Mouse (Mus musculus) lung, postnatal 0 days (tissue): ENCODE measurements around the gene Snap25.

Experiments used
- CTCF ChIP-seq: IDR thresholded peaks from 2 replicates; pipeline ENCODE4 v1.5.1; 2016; ENCODE audit warnings: antibody characterized with exemption, mild to moderate bottlenecking
- EP300 ChIP-seq: IDR thresholded peaks from 2 replicates; pipeline ENCODE4 v1.6.1; 2016; ENCODE audit warnings: antibody characterized with exemption, mild to moderate bottlenecking, control low read depth

DNA sequence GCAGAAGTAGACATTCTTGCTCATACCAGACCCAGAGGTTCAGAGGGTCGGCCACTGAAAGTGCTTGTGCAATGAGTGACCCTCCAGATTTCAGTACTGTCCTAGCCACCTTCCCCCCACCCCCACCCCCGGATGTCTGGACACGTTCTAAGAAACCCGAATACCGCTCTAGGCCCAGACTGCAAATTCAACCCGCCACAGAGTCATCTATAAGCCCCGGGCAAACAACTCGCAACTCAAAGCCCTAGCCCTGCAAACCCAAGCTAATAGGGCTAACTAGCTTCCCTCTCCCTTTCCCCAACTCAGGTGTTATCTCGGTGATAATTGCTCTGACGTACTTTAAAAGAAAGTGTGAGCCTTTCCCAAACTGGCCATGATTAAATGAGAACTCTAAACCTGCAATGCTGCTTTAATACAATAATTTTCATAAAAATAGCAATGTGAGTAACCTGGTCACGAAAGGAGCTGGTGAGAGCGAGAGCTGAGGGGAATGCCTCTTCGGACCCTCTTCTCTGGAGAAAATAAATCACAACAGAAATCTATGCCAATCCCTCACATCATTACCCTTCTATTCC, 725 bp upstream of the Snap25 start:
- TF ChIP-seq CTCF (no peak), EP300 (no peak)
